Mouse (Mus musculus): Measurements from ENCODE around the gene Taar7a.

Taar7a gene

GRCm38 (mm10) chr10:23993381-23993780, at the start of gene Taar7a:
Gene Taar7a, minus strand, starts transcription at chr10:23993481.
- no peak for DNase-seq (ENCODE audit: low read depth, low spot score)

GRCm38 (mm10) chr10:24040120-24040869, 47.0 kb upstream of the Taar7a start:
- no peak for DNase-seq (ENCODE audit: low read depth, low spot score)

GRCm38 (mm10) chr10:24037314-24037713, 44.0 kb upstream of the Taar7a start, which contains the start of gene Taar7e:
Gene Taar7e, plus strand, starts transcription at chr10:24037614.
- peak; percentile 31 for DNase-seq (ENCODE audit: low read depth, low spot score)

GRCm38 (mm10) chr10:24031347-24031746, 38.1 kb upstream of the Taar7a start:
- DNase-seq (ENCODE audit: low read depth, low spot score): no peak

- no peak for DNase-seq (ENCODE audit: low read depth, low spot score)
Measured at GRCm38 (mm10) chr10:24026922-24027321, 33.6 kb upstream of the Taar7a start, which contains the start of gene Taar7d. Gene Taar7d, plus strand, starts transcription at chr10:24027222.

GRCm38 (mm10) chr10:24008143-24008542, 14.9 kb upstream of the Taar7a start:
- DNase-seq (ENCODE audit: low read depth, low spot score): no peak

GRCm38 (mm10) chr10:24007034-24007433, 13.8 kb upstream of the Taar7a start:
- no peak for DNase-seq (ENCODE audit: low read depth, low spot score)

GRCm38 (mm10) chr10:24006442-24006841, 13.2 kb upstream of the Taar7a start:
- no peak for DNase-seq (ENCODE audit: low read depth, low spot score)

- DNase-seq (ENCODE audit: low read depth, low spot score): no peak
Measured at GRCm38 (mm10) chr10:23999639-24000038, 6.4 kb upstream of the Taar7a start, which contains the start of gene Taar7b. Gene Taar7b, plus strand, starts transcription at chr10:23999939.

GRCm38 (mm10) chr10:23986419-23986818, 6.9 kb downstream of the Taar7a start:
- DNase-seq (ENCODE audit: low read depth, low spot score): no peak

GRCm38 (mm10) chr10:23985546-23985945, 7.7 kb downstream of the Taar7a start, which contains the start of gene Taar6:
Gene Taar6, minus strand, starts transcription at chr10:23985646.
- no peak for DNase-seq (ENCODE audit: low read depth, low spot score)

GRCm38 (mm10) chr10:23978901-23979705, 14.2 kb downstream of the Taar7a start:
- peak; percentile 80 for DNase-seq (ENCODE audit: low read depth, low spot score)

GRCm38 (mm10) chr10:23977958-23978357, 15.3 kb downstream of the Taar7a start:
- DNase-seq (ENCODE audit: low read depth, low spot score): no peak

GRCm38 (mm10) chr10:23971256-23971655, 22.0 kb downstream of the Taar7a start:
- no peak for DNase-seq (ENCODE audit: low read depth, low spot score)

- DNase-seq (ENCODE audit: low read depth, low spot score): no peak
Measured at GRCm38 (mm10) chr10:23970656-23971165, 22.6 kb downstream of the Taar7a start, which contains the start of gene Taar5. Gene Taar5, plus strand, starts transcription at chr10:23970706.

GRCm38 (mm10) chr10:23964921-23965610, 28.2 kb downstream of the Taar7a start:
- no peak for DNase-seq (ENCODE audit: low read depth, low spot score)

- DNase-seq (ENCODE audit: low read depth, low spot score): no peak
Measured at GRCm38 (mm10) chr10:23963444-23963843, 29.8 kb downstream of the Taar7a start.

GRCm38 (mm10) chr10:23960444-23960915, 32.8 kb downstream of the Taar7a start, which contains the start of gene Taar4:
Gene Taar4, plus strand, starts transcription at chr10:23960494.
- no peak for DNase-seq (ENCODE audit: low read depth, low spot score)

GRCm38 (mm10) chr10:23959071-23959470, 34.2 kb downstream of the Taar7a start:
- no peak for DNase-seq (ENCODE audit: low read depth, low spot score)

GRCm38 (mm10) chr10:23951714-23952113, 41.6 kb downstream of the Taar7a start:
- DNase-seq (ENCODE audit: low read depth, low spot score): no peak

GRCm38 (mm10) chr10:23949508-23950005, 43.7 kb downstream of the Taar7a start, which contains the start of gene Taar3:
Gene Taar3, plus strand, starts transcription at chr10:23949558.
- DNase-seq (ENCODE audit: low read depth, low spot score): no peak

Measured in retina, postnatal 7 days (tissue).